Mouse (Mus musculus): ENCODE data around the gene Gak.
A peak's percentile ranks its signal among the peaks of the same experiment; 100 is the strongest.

Gak gene

DNA sequence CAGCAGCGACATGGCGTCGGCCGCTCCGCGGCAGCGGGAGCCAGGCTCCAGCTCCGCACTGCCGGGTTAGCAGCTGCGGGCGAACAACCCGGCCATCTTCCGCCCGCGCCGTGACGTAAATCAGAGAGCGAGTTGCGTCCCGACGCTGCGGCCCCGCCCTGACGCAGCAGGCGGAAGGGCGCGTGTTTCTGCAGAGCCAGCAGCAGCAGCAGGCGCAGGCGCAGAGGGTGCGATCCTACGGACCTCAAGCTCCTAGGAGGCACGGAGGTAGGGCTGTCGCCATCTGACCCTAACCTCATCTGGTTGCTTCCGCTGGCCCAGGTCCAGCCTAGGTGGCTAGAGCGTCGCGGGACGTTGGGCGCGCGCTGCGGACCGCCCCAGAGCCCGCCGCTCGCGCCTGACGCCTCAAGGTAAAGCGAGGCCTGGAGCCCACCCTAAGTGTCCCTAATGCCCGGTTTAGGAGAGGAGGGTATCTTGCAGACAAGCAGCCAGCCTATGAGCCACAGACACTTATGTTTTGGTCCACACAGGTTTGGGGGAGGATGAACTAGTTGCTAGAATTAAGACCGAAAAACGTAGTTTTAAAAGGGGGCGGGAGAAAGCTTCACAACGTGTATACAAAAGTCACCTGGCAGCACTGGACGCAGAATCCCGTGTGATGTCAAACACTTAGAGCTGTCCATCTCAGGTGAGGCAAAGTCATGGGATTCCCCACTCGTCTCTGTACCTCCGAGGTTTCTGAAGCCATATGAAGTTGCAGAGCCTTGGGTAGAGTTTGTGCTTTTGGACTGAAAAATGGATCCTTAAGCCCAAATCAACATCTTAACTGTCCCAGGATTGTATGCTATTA is at the start of gene Gak, which contains the start of gene Tmem175:
Gak (minus strand) TSS at position 122 of the 850 bp plus-strand sequence.
Tmem175 (plus strand) TSS at position 137 of the 850 bp plus-strand sequence.
- peak; percentile 95 for DNase-seq (ENCODE audit: low spot score)

DNA sequence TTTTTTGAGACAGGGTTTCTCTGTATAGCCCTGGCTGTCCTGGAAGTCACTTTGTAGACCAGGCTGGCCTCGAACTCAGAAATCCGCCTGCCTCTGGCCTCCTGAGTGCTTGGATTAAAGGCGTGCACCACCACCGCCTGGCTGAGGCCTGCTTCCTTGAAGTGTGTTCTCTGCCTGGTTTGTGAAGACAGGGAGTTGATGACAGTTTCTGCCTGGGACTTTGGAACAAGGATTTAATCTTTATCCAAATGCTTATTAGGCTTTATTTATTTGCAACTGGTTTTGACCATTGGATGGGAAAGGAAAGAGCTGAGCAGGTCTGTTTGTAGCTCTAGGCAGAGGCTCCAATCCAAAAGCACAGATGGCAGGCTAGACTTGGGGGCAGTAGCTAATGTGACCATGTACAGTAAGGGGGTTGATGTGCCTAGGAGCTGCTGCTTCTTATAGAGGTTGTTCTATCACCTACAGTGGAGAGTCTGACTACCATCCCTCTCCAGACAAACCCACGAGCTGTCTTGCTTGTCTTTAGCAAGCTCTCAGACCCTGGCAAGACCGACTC is 48.8 kb upstream of the Gak start:
- no peak for DNase-seq (ENCODE audit: low spot score)

GRCm38 (mm10) chr5:108677605-108678295 is 48.2 kb upstream of the Gak start:
- DNase-seq (ENCODE audit: low spot score): no peak

GRCm38 (mm10) chr5:108676772-108677498 is 47.4 kb upstream of the Gak start:
- DNase-seq (ENCODE audit: low spot score): no peak

GRCm38 (mm10) chr5:108675251-108675816 is 45.8 kb upstream of the Gak start, which contains the start of gene Slc26a1:
Gene Slc26a1, minus strand, starts transcription at chr5:108675569.
- DNase-seq (ENCODE audit: low spot score): no peak

GRCm38 (mm10) chr5:108674624-108675023 is 45.1 kb upstream of the Gak start:
- no peak for DNase-seq (ENCODE audit: low spot score)

- DNase-seq (ENCODE audit: low spot score): no peak
Observed at GRCm38 (mm10) chr5:108671757-108672156, 42.2 kb upstream of the Gak start.

DNA sequence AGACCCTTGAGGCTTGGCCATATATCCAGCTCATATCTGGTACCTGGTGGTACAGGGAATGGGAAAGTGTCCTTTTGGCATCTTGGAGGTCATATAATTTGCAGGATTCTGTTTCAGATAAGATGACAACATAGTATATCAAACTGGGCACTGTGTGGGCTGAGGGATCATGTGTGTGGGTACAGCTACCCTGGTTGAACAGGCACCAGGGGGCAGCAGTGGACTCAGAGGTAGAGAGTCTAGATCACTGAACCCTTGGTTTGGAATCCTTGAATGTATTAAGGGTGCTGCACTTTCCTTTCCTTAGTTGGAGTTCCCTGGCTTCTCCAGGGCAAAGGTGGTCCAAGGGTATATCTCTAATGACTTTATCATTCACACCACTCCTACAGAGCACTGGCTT is 41.2 kb upstream of the Gak start:
- peak; percentile 25 for DNase-seq (ENCODE audit: low spot score)

DNA sequence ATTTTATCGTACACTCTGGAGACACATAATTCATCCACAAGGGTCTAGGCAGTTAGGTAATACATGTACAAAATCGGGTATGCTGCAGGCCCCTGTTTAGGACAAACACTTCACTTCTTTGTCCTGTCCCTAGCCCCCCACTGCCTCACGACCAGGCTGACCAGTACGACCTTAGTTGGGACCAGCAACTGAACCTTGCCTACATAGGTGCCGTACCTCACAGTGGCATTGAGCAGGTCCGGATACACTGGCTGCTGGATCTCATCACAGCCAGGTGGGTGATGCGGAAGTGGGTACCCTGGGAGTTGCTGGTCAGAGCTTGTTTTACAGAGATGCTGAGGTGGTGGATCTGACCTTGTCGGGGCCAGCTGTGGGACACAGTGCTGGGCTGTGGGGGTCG is 40.4 kb upstream of the Gak start:
- DNase-seq (ENCODE audit: low spot score): no peak

GRCm38 (mm10) chr5:108668977-108669936 is 39.7 kb upstream of the Gak start, which contains the start of gene Dgkq:
Gene Dgkq, minus strand, starts transcription at chr5:108669672.
- peak; percentile 92 for DNase-seq (ENCODE audit: low spot score)

DNA sequence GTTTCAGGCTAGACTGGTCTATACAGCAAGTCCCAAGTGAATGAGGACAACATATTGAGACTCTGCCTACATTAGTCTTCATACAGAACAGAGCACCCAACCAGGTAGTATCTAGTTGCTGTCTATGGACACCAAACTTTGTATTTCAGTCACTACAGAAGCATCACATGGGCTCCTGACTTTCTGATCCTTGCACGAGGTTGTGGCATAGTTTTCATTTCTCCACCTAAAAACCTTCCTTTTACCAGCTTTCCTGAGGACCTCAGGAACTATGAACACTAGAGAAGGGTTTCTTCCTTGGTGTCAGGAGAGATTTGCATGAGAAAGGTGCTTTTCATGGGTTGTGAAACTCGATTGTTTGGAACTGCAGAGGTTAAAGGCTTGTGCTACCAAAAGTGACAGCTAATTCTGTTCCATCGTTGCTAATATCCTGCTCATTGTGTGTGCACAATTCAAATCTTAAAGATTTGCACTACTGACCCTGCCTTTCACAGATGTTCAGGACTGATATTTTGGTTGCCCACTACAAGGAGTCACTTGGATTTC is 38.9 kb upstream of the Gak start:
- no peak for DNase-seq (ENCODE audit: low spot score)

- no peak for DNase-seq (ENCODE audit: low spot score)
Observed at GRCm38 (mm10) chr5:108667370-108667769, 37.8 kb upstream of the Gak start.

- no peak for DNase-seq (ENCODE audit: low spot score)
Observed at GRCm38 (mm10) chr5:108665066-108665465, 35.5 kb upstream of the Gak start.

- DNase-seq (ENCODE audit: low spot score): no peak
Observed at GRCm38 (mm10) chr5:108662772-108663171, 33.2 kb upstream of the Gak start.

DNA sequence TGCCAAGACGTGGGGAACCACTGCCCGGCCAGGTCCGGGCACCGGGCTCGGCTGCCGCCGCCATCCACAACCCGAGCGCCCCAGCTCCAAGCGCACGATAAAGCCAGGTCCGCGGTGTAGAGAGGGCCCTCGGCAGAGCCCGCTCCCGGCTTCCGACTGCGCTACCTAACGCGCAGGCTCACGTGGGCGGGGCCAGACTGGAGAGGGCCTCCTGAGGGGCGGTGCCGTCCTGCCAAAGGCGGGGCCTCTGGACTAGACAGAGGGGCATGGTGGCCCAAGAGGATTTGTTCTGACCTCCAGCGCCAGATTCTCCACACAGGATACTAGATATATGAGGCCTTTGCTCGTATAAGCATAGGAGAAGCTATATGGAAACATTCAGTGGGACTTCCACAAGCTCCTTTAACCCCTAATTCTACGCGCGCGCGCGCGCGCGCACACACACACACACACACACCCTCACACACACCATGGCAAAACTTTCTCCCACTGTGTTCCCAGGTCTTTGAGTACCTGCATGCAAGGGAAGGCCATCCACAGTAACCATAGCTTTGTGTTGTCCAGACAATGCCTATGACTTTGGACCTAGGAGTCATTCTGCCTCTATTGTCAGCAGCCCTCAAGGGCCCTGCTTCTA is 31.2 kb upstream of the Gak start:
- peak; percentile 93 for DNase-seq (ENCODE audit: low spot score)

DNA sequence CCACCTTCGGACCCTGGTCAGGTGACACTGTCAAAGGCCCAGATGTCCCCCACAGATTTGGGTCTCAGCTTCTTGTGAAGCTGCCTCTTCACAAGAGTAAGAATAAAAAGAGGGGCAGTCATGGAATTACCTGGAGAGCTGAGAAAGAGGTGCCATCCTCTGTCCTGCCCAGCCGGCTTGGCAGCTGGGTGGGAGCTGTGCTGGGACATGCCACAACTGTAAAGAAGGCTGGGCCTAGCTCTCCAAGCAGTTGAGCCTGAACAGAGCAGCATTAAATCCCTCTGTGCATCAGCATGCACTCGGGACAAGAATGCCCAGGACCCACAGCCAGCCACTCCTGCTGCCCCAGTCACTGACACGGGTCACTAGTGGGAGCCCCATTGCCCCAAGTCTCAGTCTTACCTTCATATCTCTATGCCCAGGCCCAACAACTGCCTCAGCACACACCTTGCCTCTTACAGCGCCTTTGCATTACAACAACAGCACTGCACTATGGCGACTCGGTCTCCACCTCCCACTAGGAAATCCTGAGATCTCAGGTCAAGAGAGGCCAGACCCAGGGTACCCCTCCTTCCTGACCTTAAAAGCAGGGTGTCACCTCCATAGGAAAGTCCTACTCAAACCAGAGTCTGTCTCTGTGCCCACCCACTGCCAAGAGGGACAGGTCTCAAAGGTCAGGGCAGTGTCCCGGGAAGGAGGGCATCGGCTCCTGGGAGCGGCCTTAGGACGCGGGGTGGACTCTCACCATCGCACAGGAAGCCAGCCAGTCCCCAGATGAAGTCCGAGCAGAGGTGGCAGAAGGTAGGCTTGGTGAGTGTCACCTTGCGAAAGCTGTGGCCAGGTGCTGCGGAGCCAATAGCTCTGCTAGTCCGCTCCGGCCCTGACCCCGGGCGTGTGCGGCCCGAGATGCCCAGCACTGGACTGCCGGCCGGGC is 30.4 kb upstream of the Gak start, which contains the start of gene Idua:
Idua (plus strand) TSS at position 634 of the 934 bp plus-strand sequence.
- DNase-seq (ENCODE audit: low spot score): no peak

DNA sequence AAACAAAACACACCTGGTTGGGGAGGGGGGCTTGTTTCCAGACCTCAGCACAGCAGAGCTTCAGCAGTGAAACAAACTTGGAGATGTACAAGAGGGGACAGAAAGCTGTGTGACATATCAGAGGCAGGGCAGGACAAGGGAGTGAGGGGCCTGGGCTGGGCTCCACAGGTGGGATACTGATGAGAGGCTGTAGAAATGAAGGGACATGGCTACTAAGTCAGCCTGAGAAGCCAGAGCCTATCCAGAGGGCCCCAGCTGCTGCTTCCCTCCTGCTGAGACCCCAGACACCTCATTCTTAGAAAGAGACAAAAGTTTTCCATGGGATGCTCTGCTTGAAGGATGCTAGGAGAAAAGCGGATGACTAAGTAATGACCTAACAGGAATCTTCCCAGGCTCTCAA is 29.1 kb upstream of the Gak start:
- no peak for DNase-seq (ENCODE audit: low spot score)

- no peak for DNase-seq (ENCODE audit: low spot score)
Observed at GRCm38 (mm10) chr5:108657406-108657805, 27.9 kb upstream of the Gak start.

All from lung, postnatal 25 days (tissue).